Mouse (Mus musculus): Measurements from ENCODE around the gene Khdc1b. TPM values are rescaled to one million over a fixed set of nuclear protein-coding genes. Genes with fewer than 3 reads are reported as not detected.
"Not testable (repeated sequence)": the region's sequence is repeated elsewhere in the genome, so short reads cannot be mapped to it uniquely, and the experiment has no call there.

Gene Khdc1b
- 0.11 and 0.14 TPM in 2 replicates for polyA plus RNA-seq (2016; fragmentation: Nextera tagmentation; extraction: Ambion mirVana)

GRCm38 (mm10) chr1:21383256-21383655 is at the start of gene Khdc1b:
TSS of gene Khdc1b (plus strand) at chr1:21383556.
- Histone ChIP-seq H3K4me3 (no peak within 1 kb of the TSS), H3K4me2 (replicated peaks) (no peak within 1 kb of the TSS), H3K27ac (no peak within 1 kb of the TSS), H3K4me1 (no peaks in the 10 kb centered on the region), H3K9me3 (no peaks in the 10 kb centered on the region), H3K9ac (no peak within 1 kb of the TSS), H3K27me3 (replicated peaks) (no peaks in the 10 kb centered on the region), H3K36me3 (no peaks in the 10 kb centered on the region)
- no peak for ATAC-seq (ENCODE audit: low FRiP score, low read depth)
- 88% methylated on average over 1 of the region's 1 CpGs for WGBS

GRCm38 (mm10) chr1:21335836-21336235 is 47.5 kb upstream of the Khdc1b start:
- no peaks in the 10 kb centered on the region for H3K27me3 ChIP-seq (replicated peaks)
- no peaks in the 10 kb centered on the region for H3K9me3 ChIP-seq
- no peak for ATAC-seq (ENCODE audit: low FRiP score, low read depth)
- H3K4me2 ChIP-seq (replicated peaks) = no peak overlapping the region
- no peak overlapping the region for H3K27ac ChIP-seq
- no peak overlapping the region for H3K4me3 ChIP-seq
- no peak overlapping the region for H3K9ac ChIP-seq
- H3K36me3 ChIP-seq = no peaks in the 10 kb centered on the region
- no peaks in the 10 kb centered on the region for H3K4me1 ChIP-seq

- no peaks in the 10 kb centered on the region for H3K9me3 ChIP-seq
- ATAC-seq (ENCODE audit: low FRiP score, low read depth) = no peak
- H3K9ac ChIP-seq = no peak overlapping the region
- H3K4me1 ChIP-seq = no peaks in the 10 kb centered on the region
- H3K27me3 ChIP-seq (replicated peaks) = no peaks in the 10 kb centered on the region
- H3K4me3 ChIP-seq = no peak overlapping the region
- no peak overlapping the region for H3K4me2 ChIP-seq (replicated peaks)
- H3K27ac ChIP-seq = no peak overlapping the region
- WGBS = 98% methylated on average over 1 of the region's 1 CpGs
- no peaks in the 10 kb centered on the region for H3K36me3 ChIP-seq
Observed at GRCm38 (mm10) chr1:21340745-21341144, 42.6 kb upstream of the Khdc1b start.

- H3K9me3 ChIP-seq = no peaks in the 10 kb centered on the region
- no peak for ATAC-seq (ENCODE audit: low FRiP score, low read depth)
- no peaks in the 10 kb centered on the region for H3K36me3 ChIP-seq
- 57% methylated on average over 4 of the region's 4 CpGs for WGBS
- no peaks in the 10 kb centered on the region for H3K4me1 ChIP-seq
- no peak overlapping the region for H3K4me3 ChIP-seq
- no peak overlapping the region for H3K4me2 ChIP-seq (replicated peaks)
- no peak overlapping the region for H3K27ac ChIP-seq
- H3K27me3 ChIP-seq (replicated peaks) = no peaks in the 10 kb centered on the region
- H3K9ac ChIP-seq = no peak overlapping the region
Observed at GRCm38 (mm10) chr1:21344253-21344652, 39.1 kb upstream of the Khdc1b start.

GRCm38 (mm10) chr1:21344752-21345151 is 38.6 kb upstream of the Khdc1b start:
- H3K36me3 ChIP-seq; H3K4me1 ChIP-seq; ATAC-seq (ENCODE audit: low FRiP score, low read depth); H3K9me3 ChIP-seq; H3K9ac ChIP-seq; H3K4me2 ChIP-seq (replicated peaks); H3K27me3 ChIP-seq (replicated peaks); H3K27ac ChIP-seq; H3K4me3 ChIP-seq: not testable (repeated sequence)
- WGBS = 93% methylated on average over 7 of the region's 7 CpGs

- no peak for ATAC-seq (ENCODE audit: low FRiP score, low read depth)
Observed at GRCm38 (mm10) chr1:21349341-21349740, 34.0 kb upstream of the Khdc1b start, which contains the start of gene Khdc1a. TSS of gene Khdc1a (plus strand) at chr1:21349641.

GRCm38 (mm10) chr1:21368031-21368430 is 15.3 kb upstream of the Khdc1b start, which contains the start of gene Khdc1c:
TSS of gene Khdc1c (plus strand) at chr1:21368331.
- H3K9ac ChIP-seq; H3K27ac ChIP-seq; H3K36me3 ChIP-seq; ATAC-seq (ENCODE audit: low FRiP score, low read depth); H3K4me2 ChIP-seq (replicated peaks); H3K27me3 ChIP-seq (replicated peaks); H3K4me3 ChIP-seq; H3K9me3 ChIP-seq; H3K4me1 ChIP-seq: not testable (repeated sequence)
- 68% methylated on average over 1 of the region's 1 CpGs for WGBS

More at GRCm38 (mm10) chr1:21349341-21349740, 34.0 kb upstream of the Khdc1b start, which contains the start of gene Khdc1a:
- 81% methylated on average over 2 of the region's 2 CpGs for WGBS
- Histone ChIP-seq H3K4me2 (replicated peaks) (no peak within 1 kb of the TSS), H3K9ac (no peak within 1 kb of the TSS), H3K36me3 (no peaks in the 10 kb centered on the region), H3K9me3 (no peaks in the 10 kb centered on the region), H3K27ac (no peak within 1 kb of the TSS), H3K27me3 (replicated peaks) (no peaks in the 10 kb centered on the region), H3K4me1 (no peaks in the 10 kb centered on the region), H3K4me3 (no peak within 1 kb of the TSS)

- Histone ChIP-seq H3K27me3 (replicated peaks) (no peaks in the 10 kb centered on the region), H3K9me3 (no peaks in the 10 kb centered on the region), H3K4me1 (no peaks in the 10 kb centered on the region), H3K9ac (no peak overlapping the region), H3K4me2 (replicated peaks) (no peak overlapping the region), H3K36me3 (no peaks in the 10 kb centered on the region), H3K4me3 (no peak overlapping the region), H3K27ac (no peak overlapping the region)
- 80% methylated on average over 6 of the region's 6 CpGs for WGBS
- ATAC-seq (ENCODE audit: low FRiP score, low read depth) = no peak
Observed at GRCm38 (mm10) chr1:21391138-21391671, 7.8 kb downstream of the Khdc1b start.

GRCm38 (mm10) chr1:21402804-21403203 is 19.4 kb downstream of the Khdc1b start:
- Histone ChIP-seq H3K4me1 (no peaks in the 10 kb centered on the region), H3K36me3 (no peaks in the 10 kb centered on the region), H3K27me3 (replicated peaks) (no peaks in the 10 kb centered on the region), H3K4me3 (no peak overlapping the region), H3K9me3 (no peaks in the 10 kb centered on the region), H3K27ac (no peak overlapping the region), H3K9ac (no peak overlapping the region), H3K4me2 (replicated peaks) (no peak overlapping the region)
- no peak for ATAC-seq (ENCODE audit: low FRiP score, low read depth)
- WGBS = 87% methylated on average over 8 of the region's 8 CpGs

- Histone ChIP-seq H3K4me1 (no peaks in the 10 kb centered on the region), H3K9me3 (no peaks in the 10 kb centered on the region), H3K4me2 (replicated peaks) (no peak overlapping the region), H3K27me3 (replicated peaks) (no peaks in the 10 kb centered on the region), H3K36me3 (no peaks in the 10 kb centered on the region), H3K9ac (no peak overlapping the region), H3K27ac (no peak overlapping the region), H3K4me3 (no peak overlapping the region)
- ATAC-seq (ENCODE audit: low FRiP score, low read depth) = no peak
- WGBS = 27% methylated on average over 2 of the region's 2 CpGs
Observed at GRCm38 (mm10) chr1:21407266-21407665, 23.9 kb downstream of the Khdc1b start.

GRCm38 (mm10) chr1:21411331-21412196 is 28.2 kb downstream of the Khdc1b start:
- H3K9me3 ChIP-seq = no peaks in the 10 kb centered on the region
- WGBS = 53% methylated on average over 18 of the region's 18 CpGs
- H3K4me2 ChIP-seq (replicated peaks) = no peak overlapping the region
- H3K27me3 ChIP-seq (replicated peaks) = no peaks in the 10 kb centered on the region
- H3K9ac ChIP-seq = no peak overlapping the region
- H3K4me1 ChIP-seq = no peaks in the 10 kb centered on the region
- ATAC-seq (ENCODE audit: low FRiP score, low read depth) = peak; percentile 70
- H3K36me3 ChIP-seq = no peaks in the 10 kb centered on the region
- no peak overlapping the region for H3K27ac ChIP-seq
- no peak overlapping the region for H3K4me3 ChIP-seq

GRCm38 (mm10) chr1:21412197-21412555 is 28.8 kb downstream of the Khdc1b start:
- WGBS = 88% methylated on average over 2 of the region's 2 CpGs
- H3K9me3 ChIP-seq = no peaks in the 10 kb centered on the region
- no peaks in the 10 kb centered on the region for H3K4me1 ChIP-seq
- no peak for ATAC-seq (ENCODE audit: low FRiP score, low read depth)
- no peaks in the 10 kb centered on the region for H3K27me3 ChIP-seq (replicated peaks)
- H3K36me3 ChIP-seq = no peaks in the 10 kb centered on the region
- no peak overlapping the region for H3K4me3 ChIP-seq
- no peak overlapping the region for H3K9ac ChIP-seq
- H3K4me2 ChIP-seq (replicated peaks) = no peak overlapping the region
- H3K27ac ChIP-seq = no peak overlapping the region

GRCm38 (mm10) chr1:21419370-21419769 is 36.0 kb downstream of the Khdc1b start:
- no peaks in the 10 kb centered on the region for H3K27me3 ChIP-seq (replicated peaks)
- no peak overlapping the region for H3K4me3 ChIP-seq
- no peaks in the 10 kb centered on the region for H3K4me1 ChIP-seq
- no peak overlapping the region for H3K4me2 ChIP-seq (replicated peaks)
- no peak for ATAC-seq (ENCODE audit: low FRiP score, low read depth)
- no peaks in the 10 kb centered on the region for H3K9me3 ChIP-seq
- no peak overlapping the region for H3K9ac ChIP-seq
- H3K36me3 ChIP-seq = no peaks in the 10 kb centered on the region
- no peak overlapping the region for H3K27ac ChIP-seq
